Mouse (Mus musculus): ENCODE data around the gene Ush2a.

DNA sequence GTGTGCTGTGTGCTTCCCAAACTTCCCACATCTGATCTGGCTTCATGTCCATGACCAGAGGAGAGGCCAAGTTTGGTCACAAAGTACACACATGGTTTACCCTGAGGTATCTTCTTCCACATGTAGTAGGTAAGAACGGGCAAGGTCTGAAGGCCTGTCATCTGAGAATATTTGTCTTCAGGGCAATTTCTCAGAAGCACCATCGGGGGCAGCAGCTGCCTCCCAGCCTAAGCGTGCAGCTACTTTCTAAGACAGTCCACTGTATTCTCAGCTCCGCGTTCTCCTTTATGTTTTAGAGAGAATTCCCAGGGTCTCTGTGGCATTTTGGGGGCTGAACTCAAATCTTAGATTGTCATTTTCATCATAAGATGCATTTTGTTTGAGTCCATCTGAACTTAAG lies 186.1 kb downstream of the Ush2a start:
- TF ChIP-seq CTCF (IDR thresholded peaks at IDR 0.05; ENCODE audit: low read depth, low read length) (no peak), POLR2A (IDR thresholded peaks at IDR 0.05; ENCODE audit: extremely low read depth, insufficient read depth, low read length) (no peak)
